Mouse (Mus musculus) neural tube, embryonic 15.5 days (tissue): ENCODE results near the gene Sema6c. TPM values are rescaled to one million over a fixed set of nuclear protein-coding genes. Genes with fewer than 3 reads are reported as not detected.

Experiments used
- ATAC-seq: fragments of 200-750 bp; cut with Nextera tagmentation; 2 replicates; pipeline ENCODE4 v1.8.0; 2017; ENCODE audit warnings: mild to moderate bottlenecking, moderate TSS enrichment, moderate library complexity; ENCODE audit not compliant: low FRiP score
- H3K27ac ChIP-seq: fragments of 300-500 bp; sonication (generic); replicated peaks from 2 replicates; pipeline ENCODE4 v1.5.1; 2015; ENCODE audit warnings: mild to moderate bottlenecking, inconsistent platforms
- H3K27me3 ChIP-seq: fragments of 300-500 bp; sonication (generic); replicated peaks from 2 replicates; pipeline ENCODE4 v1.6.1; 2015; ENCODE audit warnings: inconsistent platforms
- H3K36me3 ChIP-seq: fragments of 300-500 bp; sonication (generic); 2 replicates; pipeline ENCODE4 v1.6.1; 2015; ENCODE audit warnings: inconsistent platforms
- H3K4me1 ChIP-seq: fragments of 300-500 bp; sonication (generic); 2 replicates; pipeline ENCODE4 v1.6.1; 2015; ENCODE audit warnings: inconsistent platforms
- H3K4me2 ChIP-seq: fragments of 300-500 bp; sonication (generic); 2 replicates; pipeline ENCODE4 v1.6.1; 2015; ENCODE audit warnings: inconsistent platforms, mild to moderate bottlenecking, moderate library complexity
- H3K4me3 ChIP-seq: fragments of 300-500 bp; sonication (generic); replicated peaks from 2 replicates; pipeline ENCODE4 v1.5.1; 2015; ENCODE audit warnings: mild to moderate bottlenecking, inconsistent platforms
- H3K9ac ChIP-seq: fragments of 300-500 bp; sonication (generic); replicated peaks from 2 replicates; pipeline ENCODE4 v1.6.1; 2015; ENCODE audit warnings: mild to moderate bottlenecking, inconsistent platforms
- H3K9me3 ChIP-seq: fragments of 300-500 bp; sonication (generic); replicated peaks from 2 replicates; pipeline ENCODE4 v1.6.1; 2016; ENCODE audit warnings: inconsistent platforms
- WGBS: fragments of 180-500 bp; shearing (Covaris S2); methylation state at CpG from one replicate; pipeline ENCODE4 v1.1.7; 2015; ENCODE audit warnings: mixed read lengths; 5-methylcytosine and 5-hydroxymethylcytosine counted together
- microRNA-seq: library from miRNA; unstranded; fragments of <30 nt; microRNA quantifications from one replicate; pipeline ENCODE4, GENCODE M21; 2017
- polyA plus RNA-seq: library from polyadenylated mRNA; unstranded; fragments of >200 nt; fragmentation: Nextera tagmentation; extraction: Ambion mirVana; gene quantifications from 2 replicates; pipeline ENCODE4 v1.2.1, GENCODE M21; 2015

Sema6c gene
- polyA plus RNA-seq, 1 experiment from 2014 or later: 24.4 TPM

DNA sequence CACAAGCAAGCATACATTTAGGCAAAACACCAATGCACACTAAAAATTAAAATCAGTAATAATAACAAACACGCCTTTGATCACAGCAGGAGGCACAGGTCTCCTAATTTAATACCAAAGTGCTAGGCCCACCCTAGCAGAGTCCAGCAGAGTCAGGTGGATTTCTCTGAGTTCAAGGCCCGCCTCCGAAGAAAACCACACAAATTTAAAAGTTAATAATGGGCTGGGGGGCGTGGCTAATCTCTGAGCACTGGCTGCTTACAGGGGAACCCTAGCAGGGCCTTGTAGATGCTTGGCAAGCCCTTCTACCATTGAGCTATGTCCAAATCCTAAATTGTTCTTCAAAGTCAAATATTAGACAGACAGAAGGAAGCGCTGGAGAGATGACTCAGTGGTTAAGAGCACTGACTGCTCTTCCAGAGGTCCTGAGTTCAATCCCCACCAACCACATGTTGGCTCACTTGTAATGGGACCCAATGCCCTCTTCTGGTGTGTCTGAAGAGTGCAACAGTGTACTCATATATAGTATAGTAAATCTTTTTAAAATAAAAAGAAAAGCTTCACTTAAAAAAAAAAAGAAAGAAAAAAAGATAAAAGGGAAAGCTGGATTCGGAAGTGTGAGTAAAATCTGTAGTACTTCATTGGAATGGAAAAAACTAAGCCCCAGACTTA lies 58.3 kb downstream of the Sema6c start:
- H3K36me3 ChIP-seq: peaks cover 49% of the 10 kb centered on the region
- peak overlapping the region; percentile 61 for H3K4me2 ChIP-seq
- no peaks in the 10 kb centered on the region for H3K27me3 ChIP-seq
- no peak overlapping the region for H3K9ac ChIP-seq
- peak overlapping the region; percentile 61 for H3K4me3 ChIP-seq
- WGBS: 79% methylated on average over 6 of the region's 6 CpGs
- peaks cover 31% of the 10 kb centered on the region for H3K4me1 ChIP-seq
- no peak for ATAC-seq
- peak overlapping the region; percentile 93; the same call in 1 of the 2 replicates for H3K27ac ChIP-seq
- no peaks in the 10 kb centered on the region for H3K9me3 ChIP-seq

DNA sequence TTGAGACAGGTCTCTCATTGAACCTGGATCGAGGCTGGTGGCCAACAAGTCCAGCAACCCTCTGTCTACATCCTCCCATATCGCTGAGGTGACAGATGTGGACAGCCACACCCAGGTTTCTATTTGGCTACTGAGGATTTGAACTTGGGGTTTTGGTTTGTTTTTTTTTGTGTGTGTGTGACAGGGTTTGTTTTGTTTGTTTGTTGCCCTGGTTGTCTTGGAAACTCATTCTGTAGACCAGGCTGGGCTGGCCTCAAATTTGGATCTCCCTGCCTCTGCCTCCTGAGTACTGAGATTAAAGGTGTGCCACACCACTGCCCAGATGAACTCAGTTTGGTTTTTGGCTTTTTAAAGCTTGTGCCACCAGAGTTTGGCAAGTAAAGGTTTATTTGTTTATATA lies 62.8 kb downstream of the Sema6c start:
- no peak for ATAC-seq
- Histone ChIP-seq H3K4me2 (no peak overlapping the region), H3K4me3 (no peak overlapping the region), H3K27ac (no peak overlapping the region), H3K27me3 (no peaks in the 10 kb centered on the region), H3K36me3 (peaks cover 59% of the 10 kb centered on the region), H3K9ac (no peak overlapping the region), H3K9me3 (no peaks in the 10 kb centered on the region), H3K4me1 (peaks cover 51% of the 10 kb centered on the region)
- 95% methylated on average over 2 of the region's 2 CpGs for WGBS

Small RNAs within 50 kb of the gene (microRNA-seq; reads per million reads assigned to microRNA genes)
- gene Mir8099-1: not detected

Other genes starting within 250 kb of the Sema6c start
- 15.3 and 28.7 TPM in 2 replicates for gene Selenbp1, start 227.4 kb upstream of the Sema6c start, polyA plus RNA-seq
- 7.1 and 8.0 TPM in 2 replicates for gene Rfx5, start 206.4 kb upstream of the Sema6c start, polyA plus RNA-seq
- gene Pi4kb, start 185.7 kb upstream of the Sema6c start, polyA plus RNA-seq: 22.5 and 23.8 TPM in 2 replicates
- gene Zfp687, start 145.0 kb upstream of the Sema6c start, polyA plus RNA-seq: 16.6 and 17.7 TPM in 2 replicates
- gene Psmd4, start 117.8 kb upstream of the Sema6c start, polyA plus RNA-seq: 264 and 266 TPM in 2 replicates
- gene Pip5k1a, start 53.5 kb upstream of the Sema6c start, polyA plus RNA-seq: 15.5 and 16.5 TPM in 2 replicates
- 142 and 151 TPM in 2 replicates for gene Vps72, start 49.4 kb upstream of the Sema6c start, polyA plus RNA-seq
- gene Tmod4, start 36.0 kb upstream of the Sema6c start, polyA plus RNA-seq: 1.3 and 1.5 TPM in 2 replicates
- 86.7 and 88.4 TPM in 2 replicates for gene Scnm1, start 26.4 kb upstream of the Sema6c start, polyA plus RNA-seq
- 38.1 and 46.0 TPM in 2 replicates for gene Lysmd1, start 26.4 kb upstream of the Sema6c start, polyA plus RNA-seq
- gene Tnfaip8l2, start 18.1 kb upstream of the Sema6c start, polyA plus RNA-seq: 3.0 and 5.6 TPM in 2 replicates
- 2.8 and 3.9 TPM in 2 replicates for gene Gabpb2, start 57.5 kb downstream of the Sema6c start, polyA plus RNA-seq
- gene Cdc42se1, start 68.3 kb downstream of the Sema6c start, polyA plus RNA-seq: 46.2 and 55.5 TPM in 2 replicates
- 250 and 346 TPM in 2 replicates for gene Mllt11, start 71.7 kb downstream of the Sema6c start, polyA plus RNA-seq
- gene Gm128, start 81.1 kb downstream of the Sema6c start, polyA plus RNA-seq: 0.13 and 0.18 TPM in 2 replicates
- 0.29 TPM in 1 of 2 replicates, not detected in the other for gene Bnipl, start 90.7 kb downstream of the Sema6c start, polyA plus RNA-seq
- gene Mindy1, start 120.9 kb downstream of the Sema6c start, polyA plus RNA-seq: 37.3 and 37.4 TPM in 2 replicates
- gene Prune1, start 121.6 kb downstream of the Sema6c start, polyA plus RNA-seq: 57.3 and 61.7 TPM in 2 replicates
- gene Anxa9, start 146.7 kb downstream of the Sema6c start, polyA plus RNA-seq: 0.40 and 0.41 TPM in 2 replicates
- 93.4 and 102 TPM in 2 replicates for gene Cers2, start 154.3 kb downstream of the Sema6c start, polyA plus RNA-seq
- gene Setdb1, start 196.7 kb downstream of the Sema6c start, polyA plus RNA-seq: 37.6 and 38.3 TPM in 2 replicates
- not detected in 2 replicates for gene 4930558C23Rik, start 242.4 kb downstream of the Sema6c start, polyA plus RNA-seq